Mouse (Mus musculus) kidney, postnatal 25 days (tissue): ENCODE results near the gene Ppp1r3e.

Source experiments
- DNase-seq, 2 experiments: peaks; one replicate each; pipeline ENCODE4 v3.0.0; 2021; ENCODE audit warnings: mixed read lengths in 2 of 2

Gene Ppp1r3e

GRCm38 (mm10) chr14:54877048-54877715 lies at the start of gene Ppp1r3e:
Ppp1r3e (minus strand) TSS chr14:54877550.
- DNase-seq, result peak; percentile 74 to 89

DNA sequence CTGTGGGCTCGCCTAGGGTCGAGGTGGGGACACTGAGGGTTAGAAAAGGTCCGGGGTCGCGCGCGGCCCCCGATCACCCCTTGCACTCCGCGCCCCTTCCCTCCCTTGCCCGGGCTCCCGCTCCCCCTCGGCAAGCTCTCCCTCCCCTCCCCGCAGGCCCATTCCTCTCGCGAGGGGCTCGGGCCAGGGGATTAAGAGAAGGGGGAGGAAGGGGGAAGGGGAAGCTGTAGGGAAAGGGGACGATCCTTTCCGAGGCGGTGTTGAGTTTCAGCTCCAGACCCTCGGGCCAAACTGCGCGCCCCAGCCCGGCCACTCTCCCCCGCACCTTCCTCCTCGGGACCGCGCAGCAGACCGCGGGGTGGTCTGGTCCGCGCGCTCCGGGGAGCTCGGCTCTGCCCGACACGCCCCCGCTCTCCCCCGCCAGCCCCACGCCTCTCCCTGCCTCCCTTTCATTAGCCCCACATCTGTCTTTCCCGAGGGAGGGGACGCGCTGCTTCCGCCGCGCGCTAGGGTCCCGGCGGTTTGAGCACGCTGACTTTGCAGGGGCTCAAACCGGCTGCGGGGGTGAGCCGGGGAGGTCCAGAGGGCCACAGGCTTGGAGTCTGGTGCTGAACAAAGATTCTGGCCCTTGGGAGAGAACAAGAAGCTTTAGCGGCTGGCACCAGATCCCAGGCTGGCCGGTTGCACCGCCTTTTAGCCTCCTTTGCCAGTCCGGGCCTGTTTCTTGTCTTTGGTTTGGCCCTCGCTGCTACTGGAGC lies 49.2 kb upstream of the Ppp1r3e start:
- peak; percentile 24 to 52 for DNase-seq

- DNase-seq, result peak; percentile 63 to 75
Measured at GRCm38 (mm10) chr14:54925349-54926342, 48.3 kb upstream of the Ppp1r3e start, which contains the start of gene Efs. Efs (minus strand) TSS chr14:54926126.

DNA sequence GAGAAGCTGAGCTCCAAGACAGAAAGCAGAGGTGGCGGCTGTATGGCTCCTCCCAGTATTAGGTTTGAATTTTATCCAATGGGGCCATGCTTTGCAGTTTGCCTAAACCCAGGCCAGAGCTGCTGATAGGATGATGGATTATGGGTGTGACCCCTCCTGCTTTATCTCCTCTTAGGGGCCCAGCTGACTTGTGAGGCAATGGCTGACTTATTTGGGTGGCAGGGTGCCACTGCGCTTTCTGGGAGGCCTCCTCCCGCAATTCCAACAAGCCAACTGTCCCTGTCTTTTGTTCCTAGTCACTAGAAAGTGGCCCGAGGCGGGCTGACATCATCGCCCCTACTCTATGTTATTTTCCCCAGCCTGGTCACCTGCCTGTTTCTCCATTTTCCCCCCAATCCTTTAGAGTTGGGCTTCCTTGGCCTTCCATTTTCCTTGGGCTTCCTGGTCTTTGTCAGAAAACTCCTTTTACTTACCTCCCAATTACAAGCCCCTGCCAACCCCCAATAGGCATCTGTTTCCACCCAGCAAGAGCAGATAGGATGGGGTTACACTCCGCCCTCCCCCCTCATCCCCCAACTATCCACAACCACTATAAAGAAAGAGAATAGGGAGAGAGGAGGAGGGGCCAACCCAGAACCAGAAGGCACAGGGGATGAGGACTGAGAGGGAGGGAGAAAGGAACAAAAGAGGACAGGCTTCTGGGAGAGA lies 47.4 kb upstream of the Ppp1r3e start:
- peak in 1 of 2 experiments; percentile 46 for DNase-seq

GRCm38 (mm10) chr14:54920076-54920685 lies 42.8 kb upstream of the Ppp1r3e start:
- no peak for DNase-seq

DNA sequence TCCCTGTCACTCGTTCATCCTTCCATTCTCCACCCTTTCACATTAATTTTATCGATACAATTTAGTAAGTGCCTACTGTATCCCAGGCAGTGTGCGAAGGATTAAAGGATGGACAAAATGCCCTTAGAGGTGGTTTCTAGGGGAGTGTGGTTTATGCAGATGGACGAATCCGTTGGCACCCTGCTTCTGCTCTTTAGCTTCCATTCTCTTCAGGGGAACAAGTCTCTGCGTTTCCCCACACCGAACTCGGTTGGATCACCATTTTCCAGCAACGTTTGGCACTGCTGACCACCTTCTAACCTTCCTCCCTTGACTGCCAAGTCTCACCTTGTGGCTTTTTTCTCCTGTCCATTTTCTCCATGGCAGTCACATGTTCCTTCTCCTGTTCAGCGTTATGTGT lies 36.0 kb upstream of the Ppp1r3e start:
- no peak for DNase-seq

DNA sequence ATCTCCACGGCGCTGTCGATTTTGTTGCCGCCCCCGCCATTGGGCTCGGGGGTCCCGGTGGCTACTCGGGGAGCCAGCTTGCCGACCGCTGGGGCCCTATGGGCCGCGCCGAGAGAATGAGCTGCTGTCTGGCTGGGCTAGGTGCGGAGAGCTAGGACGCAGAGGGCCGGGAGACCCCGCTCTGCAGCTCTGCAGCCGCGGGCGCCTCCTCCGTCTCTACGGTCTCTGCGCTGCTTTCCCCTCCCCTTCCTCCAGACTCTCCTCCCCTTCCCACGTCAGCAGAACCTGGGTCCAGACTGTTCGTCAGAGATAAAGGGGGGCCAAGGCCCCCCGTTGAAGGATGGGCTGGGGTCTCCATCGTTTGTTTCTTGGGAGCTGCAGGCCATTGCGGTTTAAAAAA lies 35.5 kb upstream of the Ppp1r3e start, which contains the start of gene Slc22a17:
Slc22a17 (minus strand) TSS at position 247 of the 400 bp plus-strand sequence.
- peak; percentile 74 to 82 for DNase-seq

- DNase-seq, result no peak
Measured at GRCm38 (mm10) chr14:54912109-54912850, 34.9 kb upstream of the Ppp1r3e start.

DNA sequence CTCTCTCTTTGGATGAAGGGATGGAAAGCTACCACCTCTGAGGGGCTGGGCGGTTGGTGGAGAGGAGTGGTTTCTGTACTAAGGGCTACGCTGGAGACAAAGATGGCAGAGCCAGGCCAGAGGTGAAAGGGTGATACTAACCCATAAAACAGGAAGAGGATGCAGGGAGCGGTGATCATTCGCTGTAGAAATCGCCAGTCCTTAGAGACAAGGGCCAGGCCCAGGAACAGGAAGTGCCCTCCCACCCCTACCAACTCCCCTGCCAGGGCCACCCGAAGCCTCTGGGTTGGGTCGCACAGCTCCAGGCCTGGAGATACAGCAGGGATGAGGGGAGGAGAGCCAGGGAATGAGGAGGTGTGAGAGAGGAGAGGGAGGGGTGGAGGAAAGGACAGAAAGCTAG lies 31.3 kb upstream of the Ppp1r3e start:
- DNase-seq, result no peak

GRCm38 (mm10) chr14:54903641-54904040 lies 26.3 kb upstream of the Ppp1r3e start:
- DNase-seq, result no peak

DNA sequence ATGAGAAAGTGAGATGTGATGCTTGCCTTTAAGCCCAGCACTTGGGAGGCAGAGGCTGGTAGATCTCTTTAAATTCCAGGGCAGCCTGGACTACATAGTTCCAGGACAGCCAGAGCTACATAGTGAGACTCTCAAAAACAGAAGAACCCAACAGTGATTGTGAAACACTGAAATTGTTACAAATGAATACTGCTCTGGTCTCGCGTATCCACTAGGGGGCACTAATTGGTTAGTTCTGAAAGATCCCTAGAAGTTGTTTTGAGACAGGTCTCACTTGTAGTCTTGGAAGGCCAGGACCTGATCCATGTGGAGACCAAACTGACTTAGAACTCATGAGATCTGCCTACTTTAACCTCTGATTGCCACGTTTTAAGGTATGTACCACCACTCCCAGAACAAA lies 23.0 kb upstream of the Ppp1r3e start:
- peak; percentile 72 to 87 for DNase-seq

GRCm38 (mm10) chr14:54897445-54897844 lies 20.1 kb upstream of the Ppp1r3e start:
- DNase-seq, result no peak

- DNase-seq, result peak; percentile 70 to 87
Measured at GRCm38 (mm10) chr14:54894296-54895151, 17.2 kb upstream of the Ppp1r3e start.

DNA sequence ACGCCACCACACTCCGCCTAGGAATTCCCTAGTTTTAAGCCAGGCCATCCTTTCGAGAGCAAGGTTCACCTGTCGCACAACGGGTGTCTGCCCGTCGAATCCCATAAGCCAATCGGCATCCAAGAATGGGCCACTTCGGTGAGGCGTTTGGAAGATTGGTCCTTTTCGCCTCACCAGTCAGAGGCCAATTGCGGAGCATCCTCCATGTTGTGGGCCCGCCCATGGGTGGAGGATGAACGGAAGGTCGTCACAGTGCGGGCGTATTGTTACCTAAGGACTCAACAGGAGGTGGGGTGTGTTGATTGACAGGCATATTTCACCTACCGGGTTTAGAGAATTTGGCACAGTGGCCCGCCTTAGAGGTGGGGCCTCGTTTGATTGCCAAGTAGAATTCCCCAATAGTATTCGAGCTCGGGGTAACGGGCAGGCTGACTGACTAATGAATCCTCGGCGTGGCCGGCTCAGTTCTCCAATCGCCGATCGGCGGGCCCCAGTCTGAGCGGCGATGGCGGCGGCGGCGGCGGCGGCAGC lies 16.4 kb upstream of the Ppp1r3e start:
- peak; percentile 97 to 99 for DNase-seq

DNA sequence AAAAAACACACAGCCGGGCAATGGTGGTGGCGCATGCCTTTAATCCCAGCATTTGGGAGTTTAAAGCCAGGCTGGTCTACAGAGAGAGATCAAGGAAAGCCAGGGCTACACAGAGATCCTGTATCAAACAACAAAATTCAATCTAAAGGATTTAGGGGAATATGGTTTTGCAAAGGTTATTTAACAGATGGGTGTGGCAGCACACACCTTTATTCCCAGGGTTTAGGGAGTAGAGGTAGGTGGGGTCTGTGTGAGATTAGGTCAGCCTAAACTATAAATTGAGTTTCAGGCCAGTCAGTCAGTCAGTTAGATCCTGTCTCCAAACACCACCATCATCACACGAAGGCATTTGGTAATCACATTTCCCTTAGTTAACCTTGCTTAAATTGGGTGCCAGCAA lies 14.8 kb upstream of the Ppp1r3e start, which contains the start of gene Pabpn1:
Pabpn1 (plus strand) TSS at position 301 of the 400 bp plus-strand sequence.
- no peak for DNase-seq

DNA sequence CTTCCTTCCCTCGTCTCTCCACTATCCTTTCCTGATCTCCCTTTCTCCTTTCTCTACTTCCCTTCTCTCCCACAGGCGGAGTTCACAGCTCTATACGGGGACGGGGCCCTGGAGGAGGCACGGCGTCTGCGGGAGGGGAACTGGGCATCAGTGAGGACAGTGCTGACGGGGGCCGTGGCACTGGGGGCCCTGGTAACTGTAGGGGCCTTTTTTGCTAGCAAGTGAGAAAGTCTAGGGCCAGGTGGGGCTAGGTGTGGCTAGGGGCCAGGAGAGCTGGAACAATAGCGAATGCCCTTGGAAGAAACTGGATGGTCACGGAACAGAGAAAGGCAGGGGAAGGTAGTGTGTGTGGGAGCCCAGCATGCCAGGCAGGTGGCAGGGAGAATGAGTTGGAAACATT lies 8.0 kb upstream of the Ppp1r3e start:
- DNase-seq, result peak in 1 of 2 experiments; percentile 28

DNA sequence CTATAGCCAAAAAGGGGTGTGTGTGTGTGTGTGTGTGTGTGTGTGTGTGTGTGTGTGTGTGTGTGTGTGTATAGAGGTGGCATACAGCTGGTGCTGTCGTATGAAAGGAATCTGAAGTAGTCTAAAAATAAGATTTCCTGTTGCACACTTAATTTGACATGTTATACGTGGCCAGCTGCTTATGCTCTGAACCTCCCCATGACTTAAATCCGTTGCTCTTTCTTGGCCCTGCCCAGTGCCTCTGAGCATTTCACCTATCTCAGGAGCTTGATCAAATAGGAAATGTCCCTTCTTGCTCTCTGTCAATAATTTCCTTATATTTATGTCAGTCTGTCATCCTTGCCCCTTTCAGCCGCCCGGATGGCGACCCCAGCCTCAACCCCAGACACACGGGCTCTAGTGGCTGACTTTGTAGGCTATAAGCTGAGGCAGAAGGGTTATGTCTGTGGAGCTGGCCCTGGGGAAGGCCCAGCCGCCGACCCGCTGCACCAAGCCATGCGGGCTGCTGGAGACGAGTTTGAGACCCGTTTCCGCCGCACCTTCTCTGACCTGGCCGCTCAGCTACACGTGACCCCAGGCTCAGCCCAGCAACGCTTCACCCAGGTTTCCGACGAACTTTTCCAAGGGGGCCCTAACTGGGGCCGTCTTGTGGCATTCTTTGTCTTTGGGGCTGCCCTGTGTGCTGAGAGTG lies 6.8 kb upstream of the Ppp1r3e start:
- peak in 1 of 2 experiments; percentile 56 for DNase-seq

GRCm38 (mm10) chr14:54883154-54884021 lies 6.0 kb upstream of the Ppp1r3e start, which contains the start of the genes Bcl2l2 and Gm20521:
Bcl2l2 (plus strand) TSS chr14:54883377.
Gm20521 (plus strand) TSS chr14:54883441.
- peak; percentile 93 to 95 for DNase-seq
